Mouse (Mus musculus) Patski (cell line): ENCODE measurements around the gene Clstn1. TPM values are rescaled to one million over a fixed set of nuclear protein-coding genes. Genes with fewer than 3 reads are reported as not detected.
A peak's percentile ranks its signal among the peaks of the same experiment; 100 is the strongest.

Experiments used
- ATAC-seq: fragments of 100-300 bp; one replicate; pipeline ENCODE4 v1.8.0; 2021
- CTCF ChIA-PET: fragments of 350-600 bp; sonication (Branson Sonifier 250); formaldehyde crosslinking; loops from one replicate; lab custom pipeline; 2022; ENCODE audit warnings: inconsistent platforms; lab: Charles Lee
- POLR2A ChIA-PET: fragments of 350-600 bp; sonication (Branson Sonifier 250); formaldehyde crosslinking; loops from one replicate; lab custom pipeline; 2022; ENCODE audit warnings: antibody characterized with exemption, inconsistent platforms; lab: Charles Lee
- DNase-seq: peaks from one replicate; pipeline ENCODE4 v3.0.0-alpha.2; 2011; ENCODE audit warnings: low read depth, low spot score
- H3K27me3 ChIP-seq: fragments of 371-371 bp; one replicate; pipeline ENCODE4 v1.5.1; 2021
- CTCF ChIP-seq: fragments of 100-300 bp; IDR thresholded peaks from one replicate; pipeline ENCODE4 v1.5.1; 2021
- in situ Hi-C: fragments of 300-500 bp; cut with MboI; formaldehyde crosslinking; loops from 3 replicates; pipeline ENCODE4 v1.11.1; 2018; ENCODE audit warnings: low pct_unique_long_range_greater_than_20kb, mixed read lengths
- polyA plus RNA-seq: library from polyadenylated mRNA; unstranded; gene quantifications from one replicate; pipeline ENCODE4 v1.2.3, GENCODE M21; 2021

Clstn1 gene
- polyA plus RNA-seq, 1 experiment from 2014 or later = 195 TPM

DNA sequence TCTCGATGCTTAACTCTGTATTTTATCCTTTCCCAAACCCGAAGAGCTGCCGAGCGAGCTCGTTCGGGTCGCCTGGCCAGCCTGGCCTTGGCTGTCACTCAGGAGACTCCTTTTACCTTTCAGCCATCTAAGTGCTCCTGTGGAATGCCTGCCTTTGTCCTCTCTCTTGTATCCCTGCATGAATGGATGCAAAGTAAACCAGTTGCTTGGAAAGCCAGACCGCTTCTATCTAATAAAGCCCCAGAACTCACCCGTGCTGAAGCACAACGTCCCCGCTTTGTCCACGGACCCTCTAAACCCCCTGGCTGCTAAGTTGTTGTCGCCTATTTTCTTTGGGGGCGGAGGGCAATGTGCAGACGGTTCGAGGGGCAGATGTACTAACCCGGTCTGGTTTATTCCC is 40.5 kb downstream of the Clstn1 start:
- H3K27me3 ChIP-seq = no peaks in the 10 kb centered on the region
- ChIA-PET POLR2A (interaction anchor here (0.6 kb wide), 1 partner anchor 25 kb away, joined by 3 read pairs; no protein-coding TSS in a partner anchor), CTCF (no interaction called here)
- in situ Hi-C loops = no loop called here
- no peak for ATAC-seq
- TF ChIP-seq CTCF = no peak
- no peak for DNase-seq

DNA sequence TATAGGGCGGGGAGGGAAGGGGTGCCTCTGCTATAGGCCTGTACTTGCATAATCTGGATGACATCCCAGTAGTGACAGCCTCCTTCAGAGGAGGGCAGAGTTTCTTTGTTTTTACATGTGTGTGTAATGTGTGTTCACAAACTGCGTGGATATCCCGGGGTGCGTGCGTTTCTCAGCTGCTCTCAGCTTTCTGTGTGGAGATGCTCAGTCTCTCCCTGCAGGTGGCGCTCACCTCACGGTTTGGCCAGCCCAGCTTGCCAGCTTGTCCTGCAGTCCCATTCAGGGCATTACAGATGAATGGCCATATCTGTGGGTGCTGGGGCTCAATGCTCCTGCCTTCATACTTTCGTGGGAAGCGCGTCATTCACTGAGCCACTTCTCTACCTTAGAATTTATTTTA is 42.1 kb downstream of the Clstn1 start:
- ATAC-seq = no peak
- ChIA-PET CTCF (interaction anchor here (0.6 to 2.1 kb wide), 7 partner anchors 9 to 79 kb away, joined by 3 to 9 read pairs (median 3); no protein-coding TSS in a partner anchor), POLR2A (no interaction called here)
- in situ Hi-C loops = no loop called here
- TF ChIP-seq CTCF = no peak
- no peaks in the 10 kb centered on the region for H3K27me3 ChIP-seq
- DNase-seq = no peak

DNA sequence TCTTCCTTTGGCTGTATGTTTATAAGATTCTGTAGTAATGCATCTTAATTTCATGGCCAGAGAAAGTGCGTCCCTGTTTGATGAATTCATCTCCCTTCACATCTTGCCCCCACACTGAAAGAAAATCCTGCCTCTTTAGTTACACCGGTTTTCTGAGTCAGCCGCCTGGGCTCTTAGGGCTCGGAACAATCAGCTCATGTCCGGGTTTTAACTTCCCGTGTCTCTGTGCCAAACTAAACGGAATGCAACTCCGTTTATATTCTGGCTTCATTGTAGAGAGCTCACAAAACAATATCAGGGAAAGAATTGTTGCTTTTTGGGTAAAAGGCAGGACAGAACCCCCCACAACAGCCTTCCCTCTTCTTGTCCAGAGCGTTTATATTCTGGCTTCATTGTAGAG is 42.5 kb downstream of the Clstn1 start:
- in situ Hi-C loops = no loop called here
- ATAC-seq (no peak), DNase-seq (no peak)
- ChIA-PET CTCF (interaction anchor here (0.9 to 2.1 kb wide), 5 partner anchors 9 to 80 kb away, joined by 3 to 9 read pairs (median 3); no protein-coding TSS in a partner anchor), POLR2A (no interaction called here)
- no peak for TF ChIP-seq CTCF
- H3K27me3 ChIP-seq = no peaks in the 10 kb centered on the region

DNA sequence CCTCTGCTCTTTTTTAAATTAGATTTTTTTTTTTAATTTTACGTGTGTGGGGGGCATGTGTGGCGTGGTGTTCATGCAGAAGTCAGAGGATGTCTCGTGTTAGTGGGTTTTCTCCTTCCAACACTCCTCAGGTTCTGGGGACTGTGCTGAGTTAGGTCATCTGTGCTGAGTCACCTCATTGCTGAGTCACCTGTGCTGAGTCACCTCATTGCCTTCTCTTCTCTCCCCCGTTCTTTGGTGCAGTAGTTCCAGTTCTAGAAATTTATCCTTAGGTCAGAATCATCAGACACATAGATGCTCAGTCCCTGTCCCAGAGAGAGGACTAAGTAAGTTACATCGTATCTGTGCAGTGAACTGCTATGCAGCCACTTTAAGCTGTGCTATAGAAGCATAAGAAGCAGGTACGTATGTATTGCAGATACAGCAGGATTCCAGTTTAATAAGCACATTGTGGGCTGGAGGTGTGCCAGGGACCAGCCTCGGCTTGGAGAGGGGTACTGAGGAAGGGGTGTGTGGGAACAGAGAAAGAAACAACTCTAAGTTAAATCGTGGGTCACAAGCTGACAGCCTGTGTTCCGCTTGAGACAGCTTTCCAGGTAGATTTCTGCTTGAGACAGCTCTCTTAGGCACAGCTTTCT is 46.5 kb downstream of the Clstn1 start:
- ATAC-seq = no peak
- no peak for DNase-seq
- TF ChIP-seq CTCF = no peak
- POLR2A ChIA-PET = no interaction called here
- no peaks in the 10 kb centered on the region for H3K27me3 ChIP-seq
- CTCF ChIA-PET = no interaction called here
- in situ Hi-C loops = no loop called here

DNA sequence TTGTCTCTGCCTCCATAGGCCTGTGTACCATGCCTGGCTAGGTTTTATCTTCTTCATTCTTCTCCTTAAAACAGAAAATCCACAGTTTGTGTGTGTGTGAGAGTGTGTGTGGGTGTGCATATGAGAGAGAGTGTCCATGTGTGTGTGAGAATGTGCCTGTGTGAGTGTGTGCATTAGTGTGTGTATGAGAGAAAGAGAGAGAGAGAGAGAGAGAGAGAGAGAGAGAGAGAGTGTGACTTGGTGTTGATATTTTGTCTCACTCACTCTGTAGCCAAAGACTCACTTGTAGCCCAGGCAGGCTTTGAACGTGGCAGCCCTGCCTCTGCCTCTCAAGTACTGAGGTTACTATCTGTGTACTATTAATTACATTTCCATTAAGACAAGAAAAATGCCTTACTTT is 47.9 kb downstream of the Clstn1 start:
- in situ Hi-C loops = no loop called here
- ATAC-seq (no peak), DNase-seq (no peak)
- no peak for TF ChIP-seq CTCF
- ChIA-PET CTCF (no interaction called here), POLR2A (interaction anchor here (0.7 kb wide), 1 partner anchor 87 kb away, joined by 3 read pairs; no protein-coding TSS in a partner anchor)
- no peaks in the 10 kb centered on the region for H3K27me3 ChIP-seq

DNA sequence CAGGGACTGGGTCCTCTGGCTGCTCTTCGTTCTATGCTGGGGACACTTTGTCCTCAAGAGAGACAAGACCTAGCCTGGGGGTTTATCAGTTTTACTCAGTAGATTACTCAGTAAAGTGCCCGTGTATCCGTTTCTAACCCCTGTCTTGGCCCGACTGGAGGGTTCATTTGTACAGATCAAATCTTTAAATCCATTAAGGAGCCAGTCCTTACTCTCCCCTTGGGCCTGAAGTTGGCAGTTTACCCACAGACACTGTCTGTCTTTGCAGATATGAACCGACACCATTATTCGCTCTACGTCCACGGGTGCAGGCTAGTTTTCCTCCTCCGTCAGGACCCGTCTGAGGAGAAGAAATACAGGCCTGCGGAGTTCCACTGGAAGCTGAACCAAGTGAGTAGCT is 48.7 kb downstream of the Clstn1 start:
- ATAC-seq (no peak), DNase-seq (no peak)
- ChIA-PET POLR2A (no interaction called here), CTCF (no interaction called here)
- no peaks in the 10 kb centered on the region for H3K27me3 ChIP-seq
- in situ Hi-C loops = no loop called here
- TF ChIP-seq CTCF = no peak

DNA sequence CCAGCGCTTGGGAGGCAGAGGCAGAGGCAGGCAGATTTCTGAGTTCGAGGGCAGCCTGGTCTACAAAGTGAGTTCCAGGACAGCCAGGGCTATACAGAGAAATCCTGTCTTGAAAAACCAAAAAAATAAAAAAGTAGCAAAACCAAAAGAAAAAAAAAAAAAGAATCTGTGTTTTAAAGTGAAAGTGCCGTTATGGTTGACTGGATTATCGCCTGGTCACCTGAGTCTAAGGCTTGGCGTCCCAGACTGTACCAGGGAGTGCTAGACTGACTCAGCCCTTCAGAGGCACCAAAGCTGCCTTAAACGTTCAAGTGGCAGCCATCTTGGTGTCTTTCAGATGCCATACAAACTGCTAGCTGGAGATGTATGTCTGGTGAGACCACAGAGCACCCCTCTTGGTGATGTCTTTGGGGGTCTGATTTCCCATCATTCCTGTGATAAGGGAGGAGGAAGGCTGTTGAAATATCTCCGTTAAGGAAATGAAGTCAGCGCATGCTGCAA is 49.7 kb downstream of the Clstn1 start:
- in situ Hi-C loops = no loop called here
- ChIA-PET CTCF (interaction anchor here (2.8 kb wide), 1 partner anchor 8 kb away, joined by 9 read pairs; no protein-coding TSS in a partner anchor), POLR2A (no interaction called here)
- no peaks in the 10 kb centered on the region for H3K27me3 ChIP-seq
- no peak for ATAC-seq
- no peak for TF ChIP-seq CTCF
- no peak for DNase-seq

DNA sequence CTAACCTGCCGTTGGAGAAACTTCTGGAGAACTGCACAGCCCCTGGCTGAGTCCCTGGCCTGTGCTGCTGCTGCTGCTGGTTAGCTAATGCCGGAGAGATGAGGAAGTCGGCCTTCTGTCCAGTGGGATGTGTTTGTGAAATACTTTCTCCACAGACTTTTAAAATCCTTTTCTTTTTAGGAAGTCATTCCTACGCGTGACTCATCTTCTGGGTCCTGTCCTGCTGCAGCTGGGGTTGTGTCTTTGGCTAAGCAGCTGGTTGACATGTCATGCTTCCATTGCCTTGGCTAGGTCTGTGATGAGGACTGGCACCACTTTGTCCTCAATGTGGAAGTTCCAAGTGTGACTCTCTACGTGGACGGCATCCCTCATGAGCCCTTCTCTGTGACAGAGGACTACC is 51.7 kb downstream of the Clstn1 start:
- TF ChIP-seq CTCF = no peak
- ChIA-PET CTCF (interaction anchor here (1.3 to 2.8 kb wide), 2 partner anchors 10 to 72 kb away, joined by 3 to 9 read pairs; no protein-coding TSS in a partner anchor), POLR2A (interaction anchor here (0.6 to 0.7 kb wide), 3 partner anchors 12 to 60 kb away, joined by 3 to 4 read pairs (median 3); no protein-coding TSS in a partner anchor)
- H3K27me3 ChIP-seq = no peaks in the 10 kb centered on the region
- in situ Hi-C loops = no loop called here
- DNase-seq (no peak), ATAC-seq (peak; percentile 39)

DNA sequence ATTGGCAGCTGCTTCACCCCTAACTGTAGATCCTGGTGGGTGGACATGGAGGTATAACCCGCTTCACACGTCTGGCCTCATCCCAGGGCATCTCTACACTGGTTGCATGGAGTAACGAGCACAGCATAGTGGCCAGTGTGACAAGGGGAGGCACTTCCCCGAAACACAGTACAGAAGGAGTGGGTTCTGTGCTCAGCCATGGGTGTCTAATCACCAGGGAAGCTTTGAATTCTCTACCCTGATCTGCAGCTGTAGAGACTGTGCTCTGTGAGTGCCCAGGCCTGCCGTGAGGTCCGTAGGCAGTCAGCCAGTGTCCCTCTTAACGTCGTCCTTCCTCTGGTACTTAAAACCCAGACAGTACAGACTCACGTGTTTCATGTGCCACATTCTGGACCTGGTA is 54.6 kb downstream of the Clstn1 start:
- ChIA-PET POLR2A (no interaction called here), CTCF (no interaction called here)
- no peaks in the 10 kb centered on the region for H3K27me3 ChIP-seq
- in situ Hi-C loops = no loop called here
- ATAC-seq (no peak), DNase-seq (no peak)
- TF ChIP-seq CTCF = no peak

DNA sequence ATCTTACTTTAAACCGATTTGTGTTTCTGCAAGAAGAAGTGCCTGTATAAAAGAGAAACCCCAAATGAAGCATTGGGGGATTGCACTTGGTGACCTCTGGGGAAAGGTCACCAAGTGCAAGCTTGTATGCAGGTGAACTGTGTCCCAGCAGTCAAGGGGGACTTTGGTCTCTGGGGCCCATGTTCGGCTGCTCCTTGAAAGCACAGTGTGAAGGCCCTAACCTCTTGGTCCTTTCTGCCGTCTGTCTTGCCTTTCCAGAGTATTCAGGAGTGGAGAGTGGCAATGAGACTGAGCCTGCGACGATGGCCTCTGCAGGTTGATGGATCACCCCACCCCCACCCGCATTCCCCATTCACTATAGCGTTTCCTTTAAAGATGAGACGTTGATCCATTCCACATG is 55.1 kb downstream of the Clstn1 start:
- no peak for TF ChIP-seq CTCF
- DNase-seq (no peak), ATAC-seq (no peak)
- CTCF ChIA-PET = no interaction called here
- POLR2A ChIA-PET = no interaction called here
- in situ Hi-C loops = no loop called here
- H3K27me3 ChIP-seq = no peaks in the 10 kb centered on the region

DNA sequence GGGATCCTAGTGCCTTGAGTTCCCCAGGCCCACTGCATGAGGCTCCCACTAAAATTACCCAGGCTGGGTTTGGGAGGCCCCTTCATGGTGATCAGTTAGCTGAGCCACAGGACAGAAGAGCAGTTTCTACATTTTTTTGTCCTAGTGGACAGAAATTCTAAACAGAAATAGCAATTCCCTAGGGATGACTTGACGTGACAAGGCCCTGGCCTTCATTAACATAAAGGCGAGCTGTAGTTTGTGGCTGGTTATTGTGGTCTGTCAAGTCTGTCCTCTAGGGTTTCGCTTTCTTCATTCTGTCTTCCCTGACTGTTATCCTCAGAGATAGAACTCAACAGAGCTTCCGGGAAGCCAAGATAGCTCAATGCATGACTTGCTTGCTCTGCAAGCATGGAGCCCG is 55.7 kb downstream of the Clstn1 start:
- no peaks in the 10 kb centered on the region for H3K27me3 ChIP-seq
- ChIA-PET CTCF (no interaction called here), POLR2A (no interaction called here)
- in situ Hi-C loops = no loop called here
- DNase-seq (no peak), ATAC-seq (no peak)
- no peak for TF ChIP-seq CTCF
